Mouse (Mus musculus): ENCODE measurements at regions not wholly inside any gene's neighbourhood (a gene's known extent, or its start where the extent isn't known, plus 50 kb on each side); places are given as distances from the start of the nearest gene placed in this dataset.

- no peak for DNase-seq (ENCODE audit: low read depth, low spot score)
Observed at GRCm38 (mm10) chr8:95980405-95980804, 92.1 kb upstream of the Got2 start.

- DNase-seq (ENCODE audit: low read depth, low spot score) = peak; percentile 37
Observed at GRCm38 (mm10) chr8:95979223-95979622, 90.9 kb upstream of the Got2 start.

GRCm38 (mm10) chr8:95974889-95975288 lies 86.5 kb upstream of the Got2 start:
- DNase-seq (ENCODE audit: low read depth, low spot score) = no peak

- no peak for DNase-seq (ENCODE audit: low read depth, low spot score)
Observed at GRCm38 (mm10) chr8:95974231-95974630, 85.9 kb upstream of the Got2 start.

GRCm38 (mm10) chr8:95973571-95973970 lies 85.2 kb upstream of the Got2 start:
- DNase-seq (ENCODE audit: low read depth, low spot score) = no peak

- no peak for DNase-seq (ENCODE audit: low read depth, low spot score)
Observed at GRCm38 (mm10) chr8:95968828-95969227, 80.5 kb upstream of the Got2 start.

- DNase-seq (ENCODE audit: low read depth, low spot score) = no peak
Observed at GRCm38 (mm10) chr8:95966430-95966829, 78.1 kb upstream of the Got2 start.

GRCm38 (mm10) chr8:95952257-95952656 lies 63.9 kb upstream of the Got2 start:
- DNase-seq (ENCODE audit: low read depth, low spot score) = peak; percentile 63

GRCm38 (mm10) chr8:95951794-95952193 lies 63.4 kb upstream of the Got2 start:
- DNase-seq (ENCODE audit: low read depth, low spot score) = peak; percentile 79
